Comparison of ENCODE assay signal across 8 mouse cellular contexts in genomic region chr1:180775849-180776493, GRCm38 (mm10). TPM values are rescaled to one million over a fixed set of nuclear protein-coding genes. Genes with fewer than 3 reads are reported as not detected.
DNase-seq lines count a peak whose midpoint lies in the region; ATAC-seq and TF ChIP-seq lines count a peak whose summit lies in the region.

No protein-coding gene starts in this region.

- H3K9me3 ChIP-seq in kidney, postnatal 0 days (replicated peaks; ENCODE audit: low read length), result no peaks in the 10 kb centered on the region
- no peaks in the 10 kb centered on the region for H3K9me3 ChIP-seq in midbrain, embryonic 14.5 days (ENCODE audit: control insufficient read depth, low read length)

- H3K27ac ChIP-seq in gastrocnemius, adult 2 months, result peak overlapping the region; percentile 94
- H3K27ac ChIP-seq in kidney, postnatal 0 days, result peak overlapping the region; percentile 36; the same call in 1 of the 2 replicates
- 0 out of 2 replicates have a peak overlapping the region, but pooled peaks have one; percentile 7 for H3K27ac ChIP-seq in bone marrow macrophage, adult 2 months (ENCODE audit: insufficient read depth, low read depth, low read length)
- no peak overlapping the region for H3K27ac ChIP-seq in midbrain, embryonic 14.5 days (replicated peaks; ENCODE audit: low read depth, low read length)

- no peak overlapping the region for H3K4me2 ChIP-seq in kidney, postnatal 0 days (ENCODE audit: low read length)
- no peak overlapping the region for H3K4me2 ChIP-seq in midbrain, embryonic 14.5 days (ENCODE audit: low read length)

- H3K4me3 ChIP-seq in gastrocnemius, adult 2 months, result no peak overlapping the region
- no peak overlapping the region for H3K4me3 ChIP-seq in kidney, postnatal 0 days (replicated peaks; ENCODE audit: low read depth, low read length)
- H3K4me3 ChIP-seq in bone marrow macrophage, adult 2 months (ENCODE audit: insufficient read depth, low read length), result no peak overlapping the region
- H3K4me3 ChIP-seq in midbrain, embryonic 14.5 days (replicated peaks; ENCODE audit: low read depth, low read length), result no peak overlapping the region

- no peaks in the 10 kb centered on the region for H3K27me3 ChIP-seq in kidney, postnatal 0 days (ENCODE audit: insufficient read depth, low read length)
- no peaks in the 10 kb centered on the region for H3K27me3 ChIP-seq in midbrain, embryonic 14.5 days (ENCODE audit: control insufficient read depth, insufficient read depth, low read length)

- H3K36me3 ChIP-seq in kidney, postnatal 0 days (ENCODE audit: insufficient read depth, low read length), result no peaks in the 10 kb centered on the region
- no peaks in the 10 kb centered on the region for H3K36me3 ChIP-seq in midbrain, embryonic 14.5 days (ENCODE audit: control insufficient read depth, insufficient read depth, low read length)

- no peak for TF ChIP-seq POLR2A in bone marrow macrophage, adult 2 months (IDR thresholded peaks at IDR 0.05; ENCODE audit: borderline replicate concordance, low read depth, low read length)

- 55% methylated on average over 6 of the region's 6 CpGs for WGBS in kidney, postnatal 0 days
- WGBS in midbrain, embryonic 14.5 days, result 46% methylated on average over 6 of the region's 6 CpGs

- H3K4me1 ChIP-seq in kidney, postnatal 0 days (replicated peaks; ENCODE audit: insufficient read depth, low read length), result peaks cover 8% of the 10 kb centered on the region; the same call in 1 of the 2 replicates
- peaks cover 32% of the 10 kb centered on the region for H3K4me1 ChIP-seq in bone marrow macrophage, adult 2 months (ENCODE audit: control insufficient read depth, insufficient read depth, low read length)
- H3K4me1 ChIP-seq in midbrain, embryonic 14.5 days (ENCODE audit: control insufficient read depth, insufficient read depth, low read length), result peaks cover 4% of the 10 kb centered on the region; the same call in 1 of the 2 replicates

- intact Hi-C loops in gastrocnemius, adult 2 months (cut with DNase I), result loop anchor here (2.0 kb wide), 1 partner anchor 37 kb away; the partner anchor contains the start of gene H3f3a

- TF ChIP-seq CTCF in gastrocnemius, adult 2 months (IDR thresholded peaks at IDR 0.05), result no peak
- TF ChIP-seq CTCF in kidney, postnatal 0 days (IDR thresholded peaks at IDR 0.05; ENCODE audit: low read depth), result no peak
- no peak for TF ChIP-seq CTCF in bone marrow macrophage, adult 2 months (IDR thresholded peaks at IDR 0.05; ENCODE audit: low read depth, low read length)

- no peak for DNase-seq in gastrocnemius, adult 2 months
- DNase-seq in gastrocnemius, adult 18-20 months (ENCODE audit: low spot score), result no peak
- DNase-seq in kidney, postnatal 0 days (ENCODE audit: low spot score), result no peak
- no peak for DNase-seq in kidney, adult 18-20 months
- DNase-seq in midbrain, embryonic 14.5 days, result peak; percentile 31

- no peak overlapping the region for H3K9ac ChIP-seq in kidney, postnatal 0 days (ENCODE audit: low read depth, low read length)
- no peak overlapping the region for H3K9ac ChIP-seq in midbrain, embryonic 14.5 days (replicated peaks; ENCODE audit: low read length)

- no peak for ATAC-seq in kidney, postnatal 0 days (replicated peaks; ENCODE audit: low FRiP score, low read depth)
- no peak for ATAC-seq in midbrain, embryonic 14.5 days (ENCODE audit: low FRiP score, low TSS enrichment)
- ATAC-seq in frontal cortex, adult (ENCODE audit: low TSS enrichment), result no peak
- ATAC-seq in megakaryocyte progenitor cell, adult 5-6 weeks (replicated peaks; ENCODE audit: poor library complexity), result no peak

RNA-seq across cellular contexts. Expression of gene H3f3a, which starts 37.8 kb away (rescaled TPM):
- 100 to 1,000 TPM; 314 to 379 TPM for total RNA-seq in gastrocnemius, adult 2 months (2021)
- 100 to 1,000 TPM; 285 to 302 TPM for total RNA-seq in gastrocnemius, adult 18-20 months (2021)
- 2,528 and 2,557 TPM in 2 replicates for polyA plus RNA-seq in kidney, postnatal 0 days (2015; fragmentation: Nextera tagmentation; extraction: Ambion mirVana)
- polyA plus RNA-seq in bone marrow macrophage, adult 2 months (2012; ENCODE audit: insufficient read depth, insufficient read length, missing spikeins), result 1,000 and 1,015 TPM in 2 replicates
- 3,827 and 3,910 TPM in 2 replicates for polyA plus RNA-seq in midbrain, embryonic 14.5 days (2014; fragmentation: Nextera tagmentation; extraction: Ambion mirVana)
- total RNA-seq in megakaryocyte progenitor cell, adult 5-6 weeks (2015), result 1,870 and 2,095 TPM in 2 replicates
- total RNA-seq in megakaryocyte progenitor cell, adult 5-6 weeks (2017), result 1,724 and 1,809 TPM in 2 replicates

RNA-seq across cellular contexts. Expression of gene Acbd3, which starts 50.1 kb away (rescaled TPM):
- total RNA-seq in gastrocnemius, adult 2 months (2021), result 10 to 100 TPM; 13.8 to 16.0 TPM
- 10 to 100 TPM; 12.0 to 14.6 TPM for total RNA-seq in gastrocnemius, adult 18-20 months (2021)
- polyA plus RNA-seq in kidney, postnatal 0 days (2015; fragmentation: Nextera tagmentation; extraction: Ambion mirVana), result 18.5 and 19.6 TPM in 2 replicates
- polyA plus RNA-seq in bone marrow macrophage, adult 2 months (2012; ENCODE audit: insufficient read depth, insufficient read length, missing spikeins), result 33.7 and 36.9 TPM in 2 replicates
- polyA plus RNA-seq in midbrain, embryonic 14.5 days (2014; fragmentation: Nextera tagmentation; extraction: Ambion mirVana), result 25.2 and 27.2 TPM in 2 replicates
- 23.9 and 27.3 TPM in 2 replicates for total RNA-seq in megakaryocyte progenitor cell, adult 5-6 weeks (2015)
- total RNA-seq in megakaryocyte progenitor cell, adult 5-6 weeks (2017), result 43.0 and 46.5 TPM in 2 replicates

Comparison
In these comparisons a context has a peak if more than half of its experiments do, and no peak if none do; other contexts are left out.
1. RNA of gene H3f3a, which starts 37.8 kb away (total RNA-seq): 1,724 to 2,095 TPM in megakaryocyte progenitor cell, adult 5-6 weeks; 314 to 379 TPM in gastrocnemius, adult 2 months and 285 to 302 TPM in gastrocnemius, adult 18-20 months; every median in the first group is over 4 times any median in the second.